Mouse (Mus musculus) limb, embryonic 10.5 days (tissue): ENCODE results near the gene Zfp207. TPM values are rescaled to one million over a fixed set of nuclear protein-coding genes. Genes with fewer than 3 reads are reported as not detected.
"Not testable (repeated sequence)": the region's sequence is repeated elsewhere in the genome, so short reads cannot be mapped to it uniquely, and the experiment has no call there.

ENCODE experiments used
- DNase-seq: peaks from one replicate; pipeline ENCODE4 v3.0.0-alpha.2; 2017; ENCODE audit warnings: low spot score
- H3K27ac ChIP-seq: fragments of 300-500 bp; sonication (generic); 2 replicates; pipeline ENCODE4 v1.5.1; 2016; ENCODE audit warnings: mild to moderate bottlenecking
- H3K27me3 ChIP-seq: fragments of 300-500 bp; sonication (generic); 2 replicates; pipeline ENCODE4 v1.6.1; 2016; ENCODE audit warnings: low read depth, mild to moderate bottlenecking; ENCODE audit not compliant: poor library complexity, severe bottlenecking
- H3K36me3 ChIP-seq: fragments of 300-500 bp; sonication (generic); 2 replicates; pipeline ENCODE4 v1.6.1; 2016; ENCODE audit warnings: mild to moderate bottlenecking, moderate library complexity
- H3K4me1 ChIP-seq: fragments of 300-500 bp; sonication (generic); 2 replicates; pipeline ENCODE4 v1.6.1; 2016
- H3K4me3 ChIP-seq: fragments of 300-500 bp; sonication (generic); 2 replicates; pipeline ENCODE4 v1.5.1; 2016; ENCODE audit warnings: mild to moderate bottlenecking, moderate library complexity
- H3K9me3 ChIP-seq: fragments of 300-500 bp; sonication (generic); replicated peaks from 2 replicates; pipeline ENCODE4 v1.6.1; 2016; ENCODE audit warnings: mild to moderate bottlenecking
- WGBS: fragments of 180-500 bp; shearing (Covaris S2); methylation state at CpG from one replicate; pipeline ENCODE4 v1.1.7; 2016; 5-methylcytosine and 5-hydroxymethylcytosine counted together
- polyA plus RNA-seq: library from polyadenylated mRNA; unstranded; fragments of >200 nt; fragmentation: Nextera tagmentation; extraction: Ambion mirVana; gene quantifications from 2 replicates; pipeline ENCODE4 v1.2.1, GENCODE M21; 2016

The Zfp207 gene
- polyA plus RNA-seq: 295 and 314 TPM in 2 replicates

DNA sequence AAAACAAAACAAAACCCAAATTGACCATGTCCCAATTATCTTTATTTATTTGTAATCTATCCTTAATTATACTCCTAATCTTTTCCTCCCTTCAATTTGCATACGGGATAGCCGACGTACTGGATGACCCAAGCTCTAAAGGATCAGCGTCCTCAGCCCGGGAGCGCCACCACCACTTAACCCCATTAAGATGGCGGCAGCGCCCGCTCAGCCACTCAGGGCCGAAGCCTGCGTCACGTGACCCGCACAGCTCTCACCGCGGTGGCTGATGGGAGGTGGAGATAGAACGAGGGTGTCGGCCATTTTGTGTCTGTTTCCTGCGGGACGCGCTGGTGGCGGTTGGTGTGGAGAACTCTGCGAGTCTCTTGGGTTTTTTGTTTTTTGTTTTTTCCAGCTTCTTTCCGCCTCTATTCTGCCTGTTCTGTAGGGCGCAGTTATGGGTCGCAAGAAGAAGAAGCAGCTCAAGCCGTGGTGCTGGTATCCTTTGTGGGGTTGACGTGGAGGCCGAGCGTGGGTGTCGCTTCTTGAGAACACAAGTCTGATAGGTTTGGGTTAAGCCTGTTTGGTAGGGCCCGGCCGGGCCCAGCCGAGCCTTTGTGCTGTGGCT, at the start of gene Zfp207:
TSS of gene Zfp207 (plus strand) at position 261 of the 607 bp plus-strand sequence.
- H3K4me1 ChIP-seq: peaks cover 21% of the 10 kb centered on the region
- peak; percentile 97 for DNase-seq
- under 1% methylated on average over 33 of the region's 33 CpGs for WGBS
- no peaks in the 10 kb centered on the region for H3K9me3 ChIP-seq
- no peaks in the 10 kb centered on the region for H3K27me3 ChIP-seq
- peaks cover 36% of the 10 kb centered on the region for H3K36me3 ChIP-seq
- peak within 1 kb of the TSS; percentile 74 for H3K4me3 ChIP-seq
- H3K27ac ChIP-seq: peak within 1 kb of the TSS; percentile 97

DNA sequence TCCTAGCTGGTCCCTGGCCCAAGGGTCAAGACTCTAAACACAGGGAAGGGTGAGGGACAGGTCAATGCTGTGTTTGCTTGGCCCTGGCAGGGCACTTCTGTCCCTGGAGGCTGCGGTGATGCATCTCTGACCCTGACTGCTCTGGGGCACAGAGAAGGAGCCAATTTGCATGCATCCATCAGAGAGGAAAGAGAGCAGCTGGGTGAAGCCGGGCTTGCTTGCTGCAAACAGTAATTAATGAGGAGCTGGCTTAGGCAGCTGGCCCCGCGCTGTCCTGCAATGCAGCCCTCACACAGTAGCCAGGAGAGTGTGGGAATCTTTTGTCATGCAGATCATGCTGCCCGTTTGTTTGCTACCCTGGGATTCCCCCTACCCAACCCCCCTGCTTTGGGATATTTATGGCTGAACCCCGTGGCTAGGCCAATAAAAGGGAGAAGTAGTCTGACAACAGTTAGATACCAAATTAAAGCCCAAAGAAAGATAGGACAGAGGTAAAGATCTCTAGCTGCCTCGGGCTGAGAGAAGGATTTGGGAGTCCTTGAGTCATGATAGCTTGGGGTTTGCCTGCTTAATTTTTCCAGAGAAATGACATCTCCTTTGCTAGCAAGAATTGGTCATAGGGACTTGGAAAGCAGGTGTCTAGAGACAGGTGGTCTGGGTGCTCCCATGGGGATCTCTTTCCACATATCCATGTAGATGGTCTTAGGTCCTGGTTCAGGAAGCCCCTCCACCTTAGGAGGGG, 47.3 kb upstream of the Zfp207 start:
- Histone ChIP-seq H3K36me3 (no peaks in the 10 kb centered on the region), H3K9me3 (no peaks in the 10 kb centered on the region), H3K4me1 (peaks cover 19% of the 10 kb centered on the region), H3K27me3 (peaks cover 23% of the 10 kb centered on the region; the same call in 1 of the 2 replicates), H3K27ac (no peak overlapping the region), H3K4me3 (no peak overlapping the region)
- no peak for DNase-seq
- WGBS: 1% methylated on average over 7 of the region's 7 CpGs

DNA sequence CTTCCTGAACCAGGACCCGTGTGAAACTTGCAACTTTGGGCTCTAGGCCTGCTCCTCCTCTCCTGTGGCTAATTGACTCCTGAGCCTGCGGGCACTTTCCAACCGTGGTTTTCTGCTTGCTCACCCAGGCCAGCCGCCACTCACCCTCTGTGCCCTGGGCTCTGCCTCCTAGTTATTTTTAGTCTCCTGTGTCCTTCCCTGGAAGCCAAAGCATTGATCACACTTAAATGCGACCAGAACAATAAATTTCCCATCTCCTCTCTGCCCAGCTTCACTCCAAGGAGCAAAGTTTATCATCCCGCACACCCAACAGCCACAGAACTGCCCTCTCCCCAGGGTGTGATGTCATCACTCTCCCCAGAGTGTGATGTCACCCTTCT, 46.7 kb upstream of the Zfp207 start:
- WGBS: 13% methylated on average over 6 of the region's 6 CpGs
- peaks cover 19% of the 10 kb centered on the region for H3K4me1 ChIP-seq
- no peak overlapping the region for H3K4me3 ChIP-seq
- H3K27ac ChIP-seq: no peak overlapping the region
- DNase-seq: no peak
- peaks cover 23% of the 10 kb centered on the region; the same call in 1 of the 2 replicates for H3K27me3 ChIP-seq
- H3K9me3 ChIP-seq: no peaks in the 10 kb centered on the region
- H3K36me3 ChIP-seq: no peaks in the 10 kb centered on the region

DNA sequence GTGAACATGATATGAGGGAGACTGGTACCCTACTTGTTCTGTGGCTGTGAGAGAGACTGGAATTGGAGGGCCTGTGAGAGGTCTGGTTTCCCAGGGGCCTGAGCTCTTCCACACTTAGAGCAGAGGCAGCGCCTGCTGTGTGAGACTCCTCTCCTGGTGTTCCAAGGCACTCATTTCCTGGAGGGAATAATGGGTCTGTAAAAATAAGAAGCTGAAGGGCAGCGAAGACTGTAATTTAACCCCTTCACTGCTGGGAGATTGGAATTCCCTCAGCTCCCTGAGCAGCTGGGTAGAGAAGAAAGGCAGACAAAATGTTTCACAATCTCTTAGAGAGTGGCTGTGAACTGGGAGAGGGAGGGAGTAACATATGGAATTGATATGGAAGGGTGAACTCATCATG, 40.6 kb upstream of the Zfp207 start:
- Histone ChIP-seq H3K9me3 (no peaks in the 10 kb centered on the region), H3K36me3 (no peaks in the 10 kb centered on the region), H3K27ac (peak overlapping the region; percentile 50; the same call in 1 of the 2 replicates), H3K4me3 (no peak overlapping the region), H3K27me3 (peaks cover 1% of the 10 kb centered on the region; the same call in 1 of the 2 replicates), H3K4me1 (peaks cover 19% of the 10 kb centered on the region)
- DNase-seq: peak; percentile 38
- WGBS: 2% methylated on average over 2 of the region's 2 CpGs

DNA sequence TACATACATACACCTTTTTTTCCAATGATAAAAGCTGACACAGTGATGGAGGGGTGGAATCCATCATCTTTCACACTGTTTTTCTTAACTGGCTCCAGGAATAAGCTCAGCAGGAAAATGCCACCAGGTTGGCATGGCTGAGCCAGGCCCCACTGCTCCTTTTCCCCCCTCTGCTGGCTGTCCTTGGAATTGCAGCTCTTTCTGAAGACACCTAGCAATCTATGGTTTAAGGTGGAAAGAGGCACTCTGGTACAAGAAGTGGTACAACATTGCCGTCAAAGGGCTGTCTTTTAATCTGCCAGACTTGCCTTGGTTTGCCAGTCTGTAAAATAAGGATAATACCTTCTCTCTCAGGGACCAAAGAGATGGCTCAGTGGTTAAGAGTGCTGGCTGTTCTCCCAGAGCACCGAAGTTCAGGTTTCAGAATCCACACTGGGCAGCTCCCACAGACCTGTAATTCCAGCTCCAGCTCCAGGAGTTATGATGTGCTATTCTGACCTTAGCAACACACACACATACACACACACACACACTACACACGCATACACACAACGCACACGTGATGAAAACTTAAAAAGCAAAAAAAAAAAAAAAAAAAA, 31.1 kb upstream of the Zfp207 start:
- peak; percentile 87 for DNase-seq
- H3K9me3 ChIP-seq: no peaks in the 10 kb centered on the region
- H3K4me3 ChIP-seq: no peak overlapping the region
- H3K27ac ChIP-seq: no peak overlapping the region
- no peaks in the 10 kb centered on the region for H3K27me3 ChIP-seq
- no peaks in the 10 kb centered on the region for H3K4me1 ChIP-seq
- H3K36me3 ChIP-seq: no peaks in the 10 kb centered on the region
- WGBS: 71% methylated on average over 5 of the region's 5 CpGs

DNA sequence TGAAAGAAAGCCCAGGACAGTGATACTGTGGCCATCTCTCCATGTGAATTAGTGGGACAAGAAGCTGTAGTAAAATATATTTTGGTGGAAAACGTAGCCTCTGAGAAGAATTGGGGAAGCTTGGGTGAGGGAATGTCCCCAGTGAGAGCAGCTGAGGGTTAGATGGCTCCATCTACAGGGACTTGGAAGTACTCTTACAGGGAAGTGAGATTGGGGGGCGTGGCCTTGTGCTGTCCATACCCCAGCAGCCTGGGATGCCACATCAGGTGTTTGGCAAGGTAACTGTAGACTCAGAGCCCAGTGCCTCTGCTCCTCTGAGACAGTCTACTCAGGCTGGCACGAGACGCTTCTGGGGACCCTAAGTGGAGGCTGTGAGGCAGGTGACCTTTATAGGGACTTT, 28.2 kb upstream of the Zfp207 start:
- 32% methylated on average over 4 of the region's 4 CpGs for WGBS
- no peak overlapping the region for H3K4me3 ChIP-seq
- H3K27ac ChIP-seq: no peak overlapping the region
- DNase-seq: no peak
- H3K4me1 ChIP-seq: no peaks in the 10 kb centered on the region
- H3K27me3 ChIP-seq: no peaks in the 10 kb centered on the region
- H3K9me3 ChIP-seq: no peaks in the 10 kb centered on the region
- H3K36me3 ChIP-seq: peaks cover 10% of the 10 kb centered on the region

DNA sequence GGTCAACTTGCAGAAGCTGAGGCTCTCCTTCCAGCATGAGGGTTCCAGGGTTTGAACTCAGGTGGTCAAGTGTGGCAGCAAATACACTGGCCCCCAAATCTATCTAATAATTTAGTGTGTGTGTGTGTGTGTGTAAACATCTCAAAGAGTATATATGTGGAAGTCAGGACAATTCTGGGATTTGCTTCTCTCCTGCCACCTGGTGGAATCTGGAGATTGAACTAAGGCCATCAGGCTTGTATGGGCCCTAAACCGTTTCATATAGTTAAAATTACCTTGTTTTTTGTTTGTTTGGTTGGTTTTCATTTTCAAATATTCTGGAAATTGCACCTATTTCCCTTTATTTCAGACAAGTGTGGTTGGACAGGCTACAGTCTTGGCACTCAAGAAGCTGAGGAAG, 14.1 kb upstream of the Zfp207 start:
- H3K9me3 ChIP-seq: no peaks in the 10 kb centered on the region
- no peak for DNase-seq
- H3K4me3 ChIP-seq: no peak overlapping the region
- no peaks in the 10 kb centered on the region for H3K27me3 ChIP-seq
- H3K27ac ChIP-seq: no peak overlapping the region
- H3K36me3 ChIP-seq: peaks cover 90% of the 10 kb centered on the region
- H3K4me1 ChIP-seq: no peaks in the 10 kb centered on the region
- 94% methylated on average over 1 of the region's 1 CpGs for WGBS

DNA sequence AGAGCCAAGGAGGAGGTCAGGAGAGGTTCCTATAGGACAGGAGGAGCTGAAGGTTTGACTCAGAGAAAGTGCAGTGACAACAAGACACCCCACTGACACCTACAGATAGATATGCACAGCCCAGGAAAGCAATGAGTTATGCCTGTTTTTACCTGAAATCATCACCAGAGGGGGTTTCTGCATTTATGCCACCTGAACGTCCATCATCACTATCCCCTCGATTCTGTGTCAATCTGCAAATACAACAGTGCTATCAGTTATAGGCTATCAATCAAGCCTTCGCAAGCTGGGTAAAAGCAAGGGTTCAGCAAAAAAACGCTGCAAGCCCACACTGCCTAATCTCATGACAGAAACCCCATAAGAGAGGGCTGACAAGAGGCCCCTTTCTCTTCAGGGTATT, 6.4 kb upstream of the Zfp207 start:
- H3K4me3 ChIP-seq: no peak overlapping the region

DNA sequence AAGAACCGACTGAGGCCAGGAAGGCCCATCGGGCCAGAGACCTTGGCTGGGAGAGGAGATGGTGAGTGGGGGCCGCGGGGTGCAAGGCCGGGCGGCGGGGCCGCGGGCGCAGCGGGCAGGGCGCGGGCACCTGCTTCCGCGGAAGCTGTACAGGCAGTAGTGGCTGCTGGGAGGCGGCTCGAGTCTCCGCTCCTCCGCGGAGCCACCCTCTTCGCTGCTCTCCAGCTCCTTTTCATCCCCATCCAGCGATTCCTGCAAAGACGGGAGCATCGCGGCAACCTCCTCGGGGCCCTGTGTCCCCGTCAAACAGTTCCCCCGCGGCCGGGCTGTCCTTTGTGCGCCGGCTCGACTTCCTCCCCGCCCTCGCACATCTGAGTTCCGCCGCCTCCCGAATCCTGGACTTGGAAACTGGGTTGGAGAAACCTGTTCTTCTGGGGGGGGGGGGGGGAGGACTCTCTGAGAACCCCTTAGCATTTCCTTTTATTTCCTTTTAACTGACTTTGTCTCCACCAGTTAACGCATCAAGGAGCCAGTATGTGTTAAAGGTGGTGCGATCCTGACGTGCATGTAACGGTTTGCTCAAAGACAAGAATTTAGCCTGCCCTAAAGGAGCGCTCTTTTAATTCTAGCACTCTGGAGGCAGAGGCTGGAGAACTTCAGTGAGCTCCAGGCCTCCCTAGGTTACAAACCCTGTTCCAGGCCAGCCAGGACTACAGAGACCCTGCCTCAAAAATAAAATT, 5.2 kb upstream of the Zfp207 start, which contains the start of gene 5730455P16Rik:
TSS of gene 5730455P16Rik (minus strand) at position 323 of the 740 bp plus-strand sequence.
- peak; percentile 91 for DNase-seq
- Histone ChIP-seq H3K9me3 (no peaks in the 10 kb centered on the region), H3K4me1 (peaks cover 15% of the 10 kb centered on the region), H3K4me3 (peak within 1 kb of the TSS; percentile 91), H3K27ac (peak within 1 kb of the TSS; percentile 95), H3K27me3 (no peaks in the 10 kb centered on the region), H3K36me3 (peaks cover 29% of the 10 kb centered on the region)
- 2% methylated on average over 42 of the region's 43 CpGs for WGBS

More for the DNA sequence above, 6.4 kb upstream of the Zfp207 start:
- peaks cover 12% of the 10 kb centered on the region for H3K4me1 ChIP-seq
- H3K9me3 ChIP-seq: no peaks in the 10 kb centered on the region
- peaks cover 41% of the 10 kb centered on the region for H3K36me3 ChIP-seq
- H3K27me3 ChIP-seq: no peaks in the 10 kb centered on the region
- WGBS: 83% methylated on average over 4 of the region's 4 CpGs
- no peak overlapping the region for H3K27ac ChIP-seq
- DNase-seq: no peak

DNA sequence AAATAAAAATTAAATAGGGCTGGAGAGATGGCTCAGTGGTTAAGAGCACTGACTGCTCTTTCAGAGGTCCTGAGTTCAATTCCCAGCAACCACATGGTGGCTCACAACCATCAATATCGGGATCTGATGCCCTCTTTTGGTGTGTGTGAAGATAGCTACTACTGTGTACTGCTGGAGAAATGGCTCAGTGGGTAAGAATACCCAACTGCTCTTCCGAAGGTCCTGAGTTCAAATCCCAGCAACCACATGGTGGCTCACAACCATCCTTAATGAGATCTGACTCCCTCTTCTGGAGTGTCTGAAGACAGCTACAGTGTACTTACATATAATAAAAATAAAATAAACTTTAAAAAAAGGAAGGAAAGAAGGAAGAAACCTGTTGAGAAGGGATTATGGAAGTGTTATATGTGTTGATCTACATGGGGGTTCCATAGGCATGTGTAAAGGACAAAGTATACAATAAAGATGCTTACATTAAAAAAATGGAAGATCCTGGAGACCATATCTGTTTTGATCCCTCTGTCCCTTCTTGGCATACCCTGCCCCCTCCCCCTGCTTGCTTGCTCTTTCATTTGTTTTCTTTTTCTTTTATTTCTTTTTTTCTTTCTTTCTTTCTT, 4.5 kb upstream of the Zfp207 start:
- H3K36me3 ChIP-seq: peaks cover 22% of the 10 kb centered on the region
- DNase-seq: not testable (repeated sequence)
- 60% methylated on average over 2 of the region's 2 CpGs for WGBS

DNA sequence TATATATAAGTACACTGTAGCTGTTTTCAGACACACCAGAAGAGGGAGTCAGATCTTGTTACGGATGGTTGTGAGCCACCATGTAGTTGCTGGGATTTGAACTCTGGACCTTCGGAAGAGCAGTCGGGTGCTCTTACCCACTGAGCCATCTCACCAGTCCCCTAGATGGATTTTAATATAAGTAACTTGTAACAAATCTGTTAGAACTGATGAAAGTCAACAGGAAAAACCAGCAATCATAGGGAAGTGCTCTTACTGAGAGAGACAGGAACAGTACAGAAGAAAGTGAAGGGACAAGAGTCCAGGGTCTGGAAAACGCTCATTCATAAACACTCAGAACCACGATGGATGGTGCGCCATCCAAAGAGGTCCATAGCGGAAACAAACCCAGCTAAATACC, 3.9 kb upstream of the Zfp207 start:
- not testable (repeated sequence) for H3K4me3 ChIP-seq, DNase-seq, H3K9me3 ChIP-seq, H3K27me3 ChIP-seq, H3K27ac ChIP-seq
- H3K36me3 ChIP-seq: peaks cover 16% of the 10 kb centered on the region
- 95% methylated on average over 7 of the region's 7 CpGs for WGBS
- peaks cover 15% of the 10 kb centered on the region for H3K4me1 ChIP-seq

More for the DNA sequence above, 4.5 kb upstream of the Zfp207 start:
- H3K4me1 ChIP-seq: peaks cover 15% of the 10 kb centered on the region
- H3K9me3 ChIP-seq, H3K27me3 ChIP-seq: not testable (repeated sequence)
- peak overlapping the region; percentile 95 for H3K27ac ChIP-seq
- peak overlapping the region; percentile 91 for H3K4me3 ChIP-seq

DNA sequence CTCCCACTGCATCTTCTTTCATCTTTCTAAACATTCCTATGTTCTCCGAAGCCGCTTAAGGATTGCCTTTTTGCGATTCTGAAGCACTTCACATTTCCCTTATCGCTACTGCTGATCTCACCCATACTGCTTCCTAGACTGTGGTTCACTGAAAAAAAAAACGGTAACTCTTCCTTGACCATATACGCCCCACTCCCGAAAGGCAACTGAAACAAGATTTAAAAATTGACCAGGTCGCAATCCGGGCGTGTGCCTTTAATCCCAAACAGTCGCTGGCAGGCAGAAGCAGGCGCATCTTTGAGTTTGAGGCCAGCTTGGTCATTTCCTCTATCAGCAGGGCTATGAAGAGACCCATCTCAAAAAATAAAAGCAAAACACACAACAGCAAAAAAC, 457 bp upstream of the Zfp207 start:
- peaks cover 31% of the 10 kb centered on the region for H3K36me3 ChIP-seq
- H3K4me3 ChIP-seq: peak overlapping the region; percentile 74
- 11% methylated on average over 12 of the region's 12 CpGs for WGBS
- H3K27ac ChIP-seq: peak overlapping the region; percentile 97
- H3K4me1 ChIP-seq: peaks cover 22% of the 10 kb centered on the region
- DNase-seq: peak; percentile 61
- no peaks in the 10 kb centered on the region for H3K27me3 ChIP-seq
- no peaks in the 10 kb centered on the region for H3K9me3 ChIP-seq
